Mouse (Mus musculus) C2C12 (cell line): ENCODE measurements at regions not wholly inside any gene's neighbourhood (a gene's known extent, or its start where the extent isn't known, plus 50 kb on each side); places are given as distances from the start of the nearest gene placed in this dataset.

ENCODE experiments used
- H3K27me3 ChIP-seq: one replicate; pipeline ENCODE4 v1.6.1; 2011; ENCODE audit not compliant: control insufficient read depth, insufficient read depth, insufficient read length
- H3K36me3 ChIP-seq: one replicate; pipeline ENCODE4 v1.6.1; 2011; ENCODE audit not compliant: control insufficient read depth, insufficient read depth
- H3K4me3 ChIP-seq: one replicate; pipeline ENCODE4 v1.5.1; 2011; ENCODE audit warnings: mild to moderate bottlenecking, control low read depth; ENCODE audit not compliant: poor library complexity, insufficient read depth, severe bottlenecking
- H3K79me2 ChIP-seq: one replicate; pipeline ENCODE4 v1.6.1; 2011; ENCODE audit not compliant: control insufficient read depth, insufficient read depth
- H3K79me3 ChIP-seq: one replicate; pipeline ENCODE4 v1.6.1; 2011; ENCODE audit warnings: low read depth, control low read depth
- H3ac ChIP-seq: one replicate; pipeline ENCODE3; 2011; ENCODE audit warnings: low read depth; ENCODE audit not compliant: control insufficient read depth, insufficient read length
- CEBPB ChIP-seq: IDR thresholded peaks from one replicate; pipeline ENCODE4 v1.6.1; 2011; ENCODE audit warnings: low read depth, mild to moderate bottlenecking, control low read depth, moderate library complexity
- CTCF ChIP-seq: IDR thresholded peaks from one replicate; pipeline ENCODE4 v1.5.1; 2011; ENCODE audit not compliant: control insufficient read depth, insufficient read depth, insufficient read length
- FOSL1 ChIP-seq: IDR thresholded peaks from one replicate; pipeline ENCODE4 v1.8.0; 2011; ENCODE audit warnings: mild to moderate bottlenecking, low read length; ENCODE audit not compliant: poor library complexity, insufficient read depth, severe bottlenecking
- MAX ChIP-seq: IDR thresholded peaks from one replicate; pipeline ENCODE4 v1.6.1; 2011; ENCODE audit warnings: mild to moderate bottlenecking, control low read depth
- MYOD1 ChIP-seq: IDR thresholded peaks from one replicate; pipeline ENCODE4 v1.6.1; 2011; ENCODE audit warnings: low read depth; ENCODE audit not compliant: control insufficient read depth, insufficient read length
- MYOG ChIP-seq: IDR thresholded peaks from one replicate; pipeline ENCODE4 v1.6.1; 2011; ENCODE audit not compliant: control insufficient read depth, insufficient read length; ENCODE audit errors: extremely low read depth
- USF1 ChIP-seq: IDR thresholded peaks from one replicate; pipeline ENCODE4 v1.6.1; 2011; ENCODE audit warnings: low read depth, mild to moderate bottlenecking, control low read depth, moderate library complexity

DNA sequence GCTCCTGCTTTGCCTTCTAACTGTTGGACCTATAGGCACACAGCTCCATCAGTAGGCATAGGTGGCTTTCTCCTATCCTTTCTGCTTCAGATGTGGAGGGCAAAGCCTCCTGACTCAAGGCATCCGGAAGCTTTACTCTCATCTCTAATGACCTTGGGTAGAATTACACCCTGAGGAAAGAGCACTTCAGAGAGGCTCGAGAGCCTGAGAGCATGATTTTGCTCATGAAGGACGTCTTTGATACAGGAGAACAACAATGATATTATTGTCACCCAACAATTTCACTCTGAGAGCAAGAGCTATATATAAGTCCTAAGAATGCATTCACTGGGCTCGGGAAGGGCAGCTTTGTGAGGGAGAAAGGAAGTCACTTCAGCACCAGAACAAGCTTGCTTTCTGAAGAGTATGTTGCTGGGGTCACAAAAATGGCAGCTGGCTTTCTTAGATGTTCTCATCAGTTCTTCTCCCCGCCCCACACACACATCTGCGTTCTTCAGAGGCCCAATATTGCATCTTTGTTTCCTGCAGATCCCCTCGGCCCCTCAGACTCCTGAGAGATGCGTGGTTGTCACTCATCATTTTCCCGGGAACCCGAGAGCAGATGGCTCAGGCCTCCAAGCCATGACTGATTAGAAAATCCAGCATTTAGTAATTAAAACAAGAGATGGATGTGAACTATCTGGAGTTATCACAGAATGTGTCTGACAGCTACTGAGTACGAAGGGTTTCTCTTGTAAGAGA, 110.7 kb upstream of the Tgfbr2 start:
- H3K36me3 ChIP-seq, result no peaks in the 10 kb centered on the region
- no peaks in the 10 kb centered on the region for H3K79me2 ChIP-seq
- H3K79me3 ChIP-seq, result no peaks in the 10 kb centered on the region
- TF ChIP-seq CEBPB (no peak), CTCF (no peak), MYOG (no peak), MAX (no peak), USF1 (no peak), MYOD1 (no peak), FOSL1 (no peak)
- H3K4me3 ChIP-seq, result no peak overlapping the region
- H3ac ChIP-seq, result no peak overlapping the region
- no peaks in the 10 kb centered on the region for H3K27me3 ChIP-seq

GRCm38 (mm10) chr9:116283790-116284526, 108.8 kb upstream of the Tgfbr2 start:
- no peak overlapping the region for H3ac ChIP-seq
- TF ChIP-seq USF1 (no peak), MYOD1 (no peak), MAX (no peak), MYOG (no peak), FOSL1 (no peak), CEBPB (no peak), CTCF (no peak)
- H3K79me3 ChIP-seq, result no peaks in the 10 kb centered on the region
- H3K27me3 ChIP-seq, result no peaks in the 10 kb centered on the region
- no peaks in the 10 kb centered on the region for H3K36me3 ChIP-seq
- no peaks in the 10 kb centered on the region for H3K79me2 ChIP-seq
- no peak overlapping the region for H3K4me3 ChIP-seq

GRCm38 (mm10) chr9:116281654-116282053, 106.5 kb upstream of the Tgfbr2 start:
- Histone ChIP-seq H3K79me2 (no peaks in the 10 kb centered on the region), H3K27me3 (no peaks in the 10 kb centered on the region), H3K36me3 (no peaks in the 10 kb centered on the region), H3K4me3 (no peak overlapping the region), H3K79me3 (no peaks in the 10 kb centered on the region), H3ac (no peak overlapping the region)
- no peak for TF ChIP-seq MAX
- no peak for TF ChIP-seq FOSL1
- no peak for TF ChIP-seq CTCF
- TF ChIP-seq CEBPB, result no peak
- TF ChIP-seq USF1, result no peak
- no peak for TF ChIP-seq MYOD1
- no peak for TF ChIP-seq MYOG

- no peak for TF ChIP-seq FOSL1
- TF ChIP-seq MYOD1, result no peak
- TF ChIP-seq MYOG, result no peak
- no peak for TF ChIP-seq MAX
- TF ChIP-seq USF1, result no peak
- TF ChIP-seq CTCF, result no peak
- no peak for TF ChIP-seq CEBPB
- H3ac ChIP-seq, result no peak overlapping the region
- no peaks in the 10 kb centered on the region for H3K27me3 ChIP-seq
- no peak overlapping the region for H3K4me3 ChIP-seq
- H3K79me3 ChIP-seq, result no peaks in the 10 kb centered on the region
- no peaks in the 10 kb centered on the region for H3K36me3 ChIP-seq
- no peaks in the 10 kb centered on the region for H3K79me2 ChIP-seq
These were observed 105.0 kb upstream of the Tgfbr2 start for GRCm38 (mm10) chr9:116280146-116280545.

GRCm38 (mm10) chr9:116278862-116279261, 103.7 kb upstream of the Tgfbr2 start:
- TF ChIP-seq CEBPB, result no peak
- no peak for TF ChIP-seq FOSL1
- no peak for TF ChIP-seq MYOG
- no peak for TF ChIP-seq CTCF
- no peak for TF ChIP-seq USF1
- no peak for TF ChIP-seq MAX
- TF ChIP-seq MYOD1, result no peak
- H3K79me2 ChIP-seq, result no peaks in the 10 kb centered on the region
- H3K4me3 ChIP-seq, result no peak overlapping the region
- H3K36me3 ChIP-seq, result no peaks in the 10 kb centered on the region
- no peak overlapping the region for H3ac ChIP-seq
- H3K27me3 ChIP-seq, result no peaks in the 10 kb centered on the region
- H3K79me3 ChIP-seq, result no peaks in the 10 kb centered on the region
